Mouse (Mus musculus): ENCODE results near the gene Nell1. TPM values are rescaled to one million over a fixed set of nuclear protein-coding genes. Genes with fewer than 3 reads are reported as not detected.
A peak's percentile ranks its signal among the peaks of the same experiment; 100 is the strongest.

Gene Nell1
- polyA plus RNA-seq, 1 experiment from 2014 or later, result 2.2 TPM

GRCm38 (mm10) chr7:50756409-50756808 is 781.7 kb downstream of the Nell1 start:
- 87% methylated on average over 5 of the region's 5 CpGs for WGBS
- H3K27ac ChIP-seq (ENCODE audit: low read depth, low read length), result no peak overlapping the region
- no peaks in the 10 kb centered on the region for H3K27me3 ChIP-seq (ENCODE audit: control insufficient read depth, insufficient read depth, low read length)

GRCm38 (mm10) chr7:50773516-50773915 is 798.9 kb downstream of the Nell1 start:
- Histone ChIP-seq H3K4me2 (no peak overlapping the region), H3K27me3 (ENCODE audit: control insufficient read depth, insufficient read depth, low read length) (no peaks in the 10 kb centered on the region), H3K27ac (ENCODE audit: low read depth, low read length) (no peak overlapping the region), H3K4me3 (ENCODE audit: low read depth, low read length) (no peak overlapping the region), H3K36me3 (ENCODE audit: control insufficient read depth, insufficient read depth, low read length) (no peaks in the 10 kb centered on the region), H3K9me3 (ENCODE audit: control insufficient read depth, low read length) (no peaks in the 10 kb centered on the region), H3K4me1 (ENCODE audit: control insufficient read depth, insufficient read depth, low read length) (no peaks in the 10 kb centered on the region), H3K9ac (ENCODE audit: low read length) (no peak overlapping the region)
- ATAC-seq (ENCODE audit: low FRiP score) (no peak), DNase-seq (ENCODE audit: low spot score, missing footprints) (no peak)

More at GRCm38 (mm10) chr7:50756409-50756808, 781.7 kb downstream of the Nell1 start:
- Histone ChIP-seq H3K4me1 (ENCODE audit: control insufficient read depth, insufficient read depth, low read length) (no peaks in the 10 kb centered on the region), H3K4me3 (ENCODE audit: low read depth, low read length) (no peak overlapping the region), H3K9ac (ENCODE audit: low read length) (no peak overlapping the region), H3K4me2 (no peak overlapping the region), H3K9me3 (ENCODE audit: control insufficient read depth, low read length) (no peaks in the 10 kb centered on the region), H3K36me3 (ENCODE audit: control insufficient read depth, insufficient read depth, low read length) (no peaks in the 10 kb centered on the region)
- ATAC-seq (ENCODE audit: low FRiP score), result no peak
- no peak for DNase-seq (ENCODE audit: low spot score, missing footprints)

GRCm38 (mm10) chr7:50781105-50781504 is 806.4 kb downstream of the Nell1 start:
- no peaks in the 10 kb centered on the region for H3K27me3 ChIP-seq (ENCODE audit: control insufficient read depth, insufficient read depth, low read length)

GRCm38 (mm10) chr7:50783652-50784051 is 809.0 kb downstream of the Nell1 start:
- DNase-seq (ENCODE audit: low spot score, missing footprints), result no peak
- WGBS, result 90% methylated on average over 1 of the region's 1 CpGs
- no peak overlapping the region for H3K4me2 ChIP-seq
- no peak overlapping the region for H3K9ac ChIP-seq (ENCODE audit: low read length)
- no peak overlapping the region for H3K27ac ChIP-seq (ENCODE audit: low read depth, low read length)
- ATAC-seq (ENCODE audit: low FRiP score), result no peak
- no peak overlapping the region for H3K4me3 ChIP-seq (ENCODE audit: low read depth, low read length)
- H3K4me1 ChIP-seq (ENCODE audit: control insufficient read depth, insufficient read depth, low read length), result no peaks in the 10 kb centered on the region
- H3K9me3 ChIP-seq (ENCODE audit: control insufficient read depth, low read length), result no peaks in the 10 kb centered on the region
- no peaks in the 10 kb centered on the region for H3K27me3 ChIP-seq (ENCODE audit: control insufficient read depth, insufficient read depth, low read length)
- no peaks in the 10 kb centered on the region for H3K36me3 ChIP-seq (ENCODE audit: control insufficient read depth, insufficient read depth, low read length)

More at GRCm38 (mm10) chr7:50781105-50781504, 806.4 kb downstream of the Nell1 start:
- Histone ChIP-seq H3K4me3 (ENCODE audit: low read depth, low read length) (no peak overlapping the region), H3K9me3 (ENCODE audit: control insufficient read depth, low read length) (no peaks in the 10 kb centered on the region), H3K4me2 (no peak overlapping the region), H3K9ac (ENCODE audit: low read length) (no peak overlapping the region), H3K4me1 (ENCODE audit: control insufficient read depth, insufficient read depth, low read length) (no peaks in the 10 kb centered on the region), H3K36me3 (ENCODE audit: control insufficient read depth, insufficient read depth, low read length) (no peaks in the 10 kb centered on the region), H3K27ac (ENCODE audit: low read depth, low read length) (no peak overlapping the region)
- WGBS, result 93% methylated on average over 1 of the region's 1 CpGs
- ATAC-seq (ENCODE audit: low FRiP score) (no peak), DNase-seq (ENCODE audit: low spot score, missing footprints) (no peak)

GRCm38 (mm10) chr7:50826180-50826579 is 851.5 kb downstream of the Nell1 start:
- Histone ChIP-seq H3K4me3 (ENCODE audit: low read depth, low read length) (no peak overlapping the region), H3K4me1 (ENCODE audit: control insufficient read depth, insufficient read depth, low read length) (peaks cover 2% of the 10 kb centered on the region; the same call in 1 of the 2 replicates), H3K27me3 (ENCODE audit: control insufficient read depth, insufficient read depth, low read length) (no peaks in the 10 kb centered on the region), H3K9me3 (ENCODE audit: control insufficient read depth, low read length) (no peaks in the 10 kb centered on the region), H3K36me3 (ENCODE audit: control insufficient read depth, insufficient read depth, low read length) (no peaks in the 10 kb centered on the region), H3K4me2 (no peak overlapping the region), H3K9ac (ENCODE audit: low read length) (no peak overlapping the region), H3K27ac (ENCODE audit: low read depth, low read length) (no peak overlapping the region)
- DNase-seq (ENCODE audit: low spot score, missing footprints) (no peak), ATAC-seq (ENCODE audit: low FRiP score) (peak; percentile 88)
- WGBS, result 15% methylated on average over 7 of the region's 7 CpGs

GRCm38 (mm10) chr7:50832799-50833198 is 858.1 kb downstream of the Nell1 start:
- DNase-seq (ENCODE audit: low spot score, missing footprints), result no peak
- Histone ChIP-seq H3K4me2 (no peak overlapping the region), H3K27ac (ENCODE audit: low read depth, low read length) (no peak overlapping the region), H3K36me3 (ENCODE audit: control insufficient read depth, insufficient read depth, low read length) (no peaks in the 10 kb centered on the region), H3K27me3 (ENCODE audit: control insufficient read depth, insufficient read depth, low read length) (no peaks in the 10 kb centered on the region), H3K4me1 (ENCODE audit: control insufficient read depth, insufficient read depth, low read length) (peaks cover 3% of the 10 kb centered on the region; the same call in 1 of the 2 replicates), H3K9ac (ENCODE audit: low read length) (no peak overlapping the region), H3K4me3 (ENCODE audit: low read depth, low read length) (no peak overlapping the region), H3K9me3 (ENCODE audit: control insufficient read depth, low read length) (no peaks in the 10 kb centered on the region)
- ATAC-seq (ENCODE audit: low FRiP score), result no peak
- 88% methylated on average over 3 of the region's 3 CpGs for WGBS

- no peak overlapping the region for H3K4me3 ChIP-seq (ENCODE audit: low read depth, low read length)
- ATAC-seq (ENCODE audit: low FRiP score) (no peak), DNase-seq (ENCODE audit: low spot score, missing footprints) (no peak)
- H3K4me2 ChIP-seq, result no peak overlapping the region
- no peaks in the 10 kb centered on the region for H3K9me3 ChIP-seq (ENCODE audit: control insufficient read depth, low read length)
- no peak overlapping the region for H3K27ac ChIP-seq (ENCODE audit: low read depth, low read length)
- no peaks in the 10 kb centered on the region for H3K27me3 ChIP-seq (ENCODE audit: control insufficient read depth, insufficient read depth, low read length)
- no peaks in the 10 kb centered on the region for H3K36me3 ChIP-seq (ENCODE audit: control insufficient read depth, insufficient read depth, low read length)
- no peaks in the 10 kb centered on the region for H3K4me1 ChIP-seq (ENCODE audit: control insufficient read depth, insufficient read depth, low read length)
- no peak overlapping the region for H3K9ac ChIP-seq (ENCODE audit: low read length)
Measured at GRCm38 (mm10) chr7:50842646-50843045, 868.0 kb downstream of the Nell1 start.

GRCm38 (mm10) chr7:50847921-50848320 is 873.3 kb downstream of the Nell1 start:
- H3K27me3 ChIP-seq (ENCODE audit: control insufficient read depth, insufficient read depth, low read length), result no peaks in the 10 kb centered on the region
- no peak overlapping the region for H3K27ac ChIP-seq (ENCODE audit: low read depth, low read length)
- H3K4me3 ChIP-seq (ENCODE audit: low read depth, low read length), result no peak overlapping the region
- 80% methylated on average over 1 of the region's 1 CpGs for WGBS
- no peak overlapping the region for H3K9ac ChIP-seq (ENCODE audit: low read length)
- no peaks in the 10 kb centered on the region for H3K36me3 ChIP-seq (ENCODE audit: control insufficient read depth, insufficient read depth, low read length)
- H3K4me2 ChIP-seq, result no peak overlapping the region
- ATAC-seq (ENCODE audit: low FRiP score) (no peak), DNase-seq (ENCODE audit: low spot score, missing footprints) (no peak)
- H3K9me3 ChIP-seq (ENCODE audit: control insufficient read depth, low read length), result no peaks in the 10 kb centered on the region
- H3K4me1 ChIP-seq (ENCODE audit: control insufficient read depth, insufficient read depth, low read length), result no peaks in the 10 kb centered on the region

GRCm38 (mm10) chr7:50850271-50850670 is 875.6 kb downstream of the Nell1 start:
- 75% methylated on average over 1 of the region's 1 CpGs for WGBS
- no peak for ATAC-seq (ENCODE audit: low FRiP score)
- Histone ChIP-seq H3K9me3 (ENCODE audit: control insufficient read depth, low read length) (no peaks in the 10 kb centered on the region), H3K4me1 (ENCODE audit: control insufficient read depth, insufficient read depth, low read length) (no peaks in the 10 kb centered on the region), H3K27me3 (ENCODE audit: control insufficient read depth, insufficient read depth, low read length) (no peaks in the 10 kb centered on the region), H3K36me3 (ENCODE audit: control insufficient read depth, insufficient read depth, low read length) (no peaks in the 10 kb centered on the region), H3K4me3 (ENCODE audit: low read depth, low read length) (no peak overlapping the region), H3K9ac (ENCODE audit: low read length) (no peak overlapping the region), H3K27ac (ENCODE audit: low read depth, low read length) (no peak overlapping the region), H3K4me2 (no peak overlapping the region)
- no peak for DNase-seq (ENCODE audit: low spot score, missing footprints)

GRCm38 (mm10) chr7:50870181-50870580 is 895.5 kb downstream of the Nell1 start:
- no peak overlapping the region for H3K9ac ChIP-seq (ENCODE audit: low read length)
- ATAC-seq (ENCODE audit: low FRiP score) (no peak), DNase-seq (ENCODE audit: low spot score, missing footprints) (no peak)
- no peak overlapping the region for H3K4me3 ChIP-seq (ENCODE audit: low read depth, low read length)
- no peaks in the 10 kb centered on the region for H3K36me3 ChIP-seq (ENCODE audit: control insufficient read depth, insufficient read depth, low read length)
- H3K27ac ChIP-seq (ENCODE audit: low read depth, low read length), result no peak overlapping the region
- H3K27me3 ChIP-seq (ENCODE audit: control insufficient read depth, insufficient read depth, low read length), result no peaks in the 10 kb centered on the region
- no peak overlapping the region for H3K4me2 ChIP-seq
- no peaks in the 10 kb centered on the region for H3K9me3 ChIP-seq (ENCODE audit: control insufficient read depth, low read length)
- H3K4me1 ChIP-seq (ENCODE audit: control insufficient read depth, insufficient read depth, low read length), result no peaks in the 10 kb centered on the region
- WGBS, result 34% methylated on average over 1 of the region's 1 CpGs
